Mouse (Mus musculus) ovary, adult 18-20 months (tissue): ENCODE measurements around the gene Oscp1.

Experiments
- DNase-seq: peaks from one replicate; pipeline ENCODE4 v3.0.0; 2022; ENCODE audit warnings: low spot score, mixed read lengths

Gene Oscp1

GRCm38 (mm10) chr4:126058134-126058996 is at the start of gene Oscp1:
Gene Oscp1, plus strand, starts transcription at chr4:126058565.
- peak; percentile 84 for DNase-seq

GRCm38 (mm10) chr4:126017676-126018332 is 40.6 kb upstream of the Oscp1 start:
- DNase-seq, result no peak

GRCm38 (mm10) chr4:126018966-126019538 is 39.3 kb upstream of the Oscp1 start:
- DNase-seq, result no peak

GRCm38 (mm10) chr4:126024303-126024900 is 34.0 kb upstream of the Oscp1 start, which contains the start of gene Csf3r:
Gene Csf3r, plus strand, starts transcription at chr4:126024550.
- no peak for DNase-seq

GRCm38 (mm10) chr4:126025801-126026200 is 32.6 kb upstream of the Oscp1 start:
- no peak for DNase-seq

- no peak for DNase-seq
These were observed 30.4 kb upstream of the Oscp1 start for GRCm38 (mm10) chr4:126027980-126028379.

- no peak for DNase-seq
These were observed 29.3 kb upstream of the Oscp1 start for GRCm38 (mm10) chr4:126029042-126029441.

- no peak for DNase-seq
These were observed 27.7 kb upstream of the Oscp1 start for GRCm38 (mm10) chr4:126030705-126031104.

- DNase-seq, result no peak
These were observed 23.0 kb upstream of the Oscp1 start for GRCm38 (mm10) chr4:126035413-126035812.

GRCm38 (mm10) chr4:126046851-126047585 is 11.3 kb upstream of the Oscp1 start, which contains the start of gene Mrps15:
Gene Mrps15, plus strand, starts transcription at chr4:126046925.
- peak; percentile 71 for DNase-seq

- no peak for DNase-seq
These were observed 6.7 kb upstream of the Oscp1 start for GRCm38 (mm10) chr4:126051617-126052016.

- no peak for DNase-seq
These were observed 895 bp upstream of the Oscp1 start for GRCm38 (mm10) chr4:126057207-126058133.

- no peak for DNase-seq
These were observed 615 bp downstream of the Oscp1 start for GRCm38 (mm10) chr4:126058997-126059362.

- DNase-seq, result no peak
These were observed 4.5 kb downstream of the Oscp1 start for GRCm38 (mm10) chr4:126062856-126063255.

- no peak for DNase-seq
These were observed 6.9 kb downstream of the Oscp1 start for GRCm38 (mm10) chr4:126065241-126065640.

- no peak for DNase-seq
These were observed 9.2 kb downstream of the Oscp1 start for GRCm38 (mm10) chr4:126067401-126068077.

GRCm38 (mm10) chr4:126068842-126069241 is 10.5 kb downstream of the Oscp1 start:
- DNase-seq, result no peak

- no peak for DNase-seq
These were observed 19.5 kb downstream of the Oscp1 start for GRCm38 (mm10) chr4:126077833-126078232.

- DNase-seq, result peak; percentile 70
These were observed 20.9 kb downstream of the Oscp1 start for GRCm38 (mm10) chr4:126079266-126079665.

- no peak for DNase-seq
These were observed 23.2 kb downstream of the Oscp1 start for GRCm38 (mm10) chr4:126081601-126082000.
